Mouse (Mus musculus) liver, embryonic 14.5 days (tissue): ENCODE results near the gene Adam17. TPM values are rescaled to one million over a fixed set of nuclear protein-coding genes. Genes with fewer than 3 reads are reported as not detected.

ENCODE experiments used
- ATAC-seq: fragments of 200-750 bp; cut with Nextera tagmentation; 2 replicates; pipeline ENCODE4 v1.8.0; 2017; ENCODE audit warnings: moderate number of reproducible peaks, mild to moderate bottlenecking, moderate library complexity; ENCODE audit not compliant: insufficient read depth
- DNase-seq, 3 experiments: peaks; one replicate each; pipeline ENCODE4 v3.0.0-alpha.2; 2012 to 2013; ENCODE audit warnings: low read depth in 3 of 3, low spot score in 3 of 3
- H3K27ac ChIP-seq: fragments of 300-500 bp; sonication (generic); 2 replicates; pipeline ENCODE4 v1.5.1; 2014; ENCODE audit warnings: moderate library complexity, mild to moderate bottlenecking, control low read depth, inconsistent platforms
- H3K27me3 ChIP-seq: fragments of 300-500 bp; sonication (generic); 2 replicates; pipeline ENCODE4 v1.6.1; 2014; ENCODE audit warnings: mild to moderate bottlenecking, low read length, moderate library complexity; ENCODE audit not compliant: control insufficient read depth, insufficient read depth
- H3K36me3 ChIP-seq: fragments of 300-500 bp; sonication (generic); replicated peaks from 2 replicates; pipeline ENCODE4 v1.6.1; 2014; ENCODE audit warnings: low read depth; ENCODE audit not compliant: control insufficient read depth, insufficient read depth
- H3K4me1 ChIP-seq, 2 experiments: fragments of 200-500 bp in 1 of 2; fragments of 300-500 bp in 1 of 2; sonication (generic) in 1 of 2; replicated peaks; 2 replicates each; pipeline ENCODE4 v1.6.1; 2012 to 2014; ENCODE audit warnings: antibody characterized with exemption in 1 of 2, inconsistent platforms in 1 of 2, low read length in 1 of 2; ENCODE audit not compliant: control insufficient read depth in 2 of 2, insufficient read depth in 2 of 2
- H3K4me2 ChIP-seq: fragments of 300-500 bp; sonication (generic); 2 replicates; pipeline ENCODE4 v1.6.1; 2014; ENCODE audit warnings: low read depth, mild to moderate bottlenecking, control low read depth, moderate library complexity
- H3K4me3 ChIP-seq, 2 experiments: fragments of 200-500 bp in 1 of 2; fragments of 300-500 bp in 1 of 2; sonication (generic) in 1 of 2; 2 replicates each; pipeline ENCODE4 v1.5.1; 2012 to 2014; ENCODE audit warnings: low read depth in 2 of 2, low read length in 2 of 2, mild to moderate bottlenecking in 2 of 2, control low read depth in 1 of 2, inconsistent platforms in 1 of 2, moderate library complexity in 1 of 2; ENCODE audit not compliant: insufficient read depth in 1 of 2
- H3K9ac ChIP-seq: fragments of 300-500 bp; sonication (generic); replicated peaks from 2 replicates; pipeline ENCODE4 v1.6.1; 2014; ENCODE audit warnings: mild to moderate bottlenecking, control low read depth, moderate library complexity
- H3K9me3 ChIP-seq: fragments of 300-500 bp; sonication (generic); 2 replicates; pipeline ENCODE4 v1.6.1; 2016; ENCODE audit warnings: low read length, mixed read lengths; ENCODE audit not compliant: control insufficient read depth
- CTCF ChIP-seq: IDR thresholded peaks from 2 replicates; pipeline ENCODE4 v1.5.1; 2016; ENCODE audit warnings: antibody characterized with exemption, low read depth, control low read depth
- EP300 ChIP-seq: IDR thresholded peaks from 2 replicates; pipeline ENCODE4 v1.6.1; 2016; ENCODE audit warnings: antibody characterized with exemption, low read depth
- WGBS: fragments of 180-500 bp; shearing (Covaris S2); extraction: QIAGEN DNeasy Blood & Tissue Kit; methylation state at CpG from one replicate; pipeline ENCODE4 v1.1.7; 2014; ENCODE audit not compliant: insufficient replicate concordance; 5-methylcytosine and 5-hydroxymethylcytosine counted together
- polyA plus RNA-seq, 2 experiments: library from polyadenylated mRNA; depleted of rRNA in 1 of 2; stranded (reverse) in 1 of 2; unstranded in 1 of 2; fragments of >200 nt; fragmentation: Nextera tagmentation in 1 of 2; extraction: Ambion mirVana in 1 of 2; gene quantifications; 2 replicates each; pipeline versions ENCODE4 v1.2.1 to v1.2.3; 2012 to 2014

The Adam17 gene
- polyA plus RNA-seq, 2 experiments = 9.4 to 14.0 TPM

- no peaks in the 10 kb centered on the region for H3K9me3 ChIP-seq
- no peak overlapping the region for H3K9ac ChIP-seq
- no peak for DNase-seq
- no peak overlapping the region for H3K4me2 ChIP-seq
- H3K4me3 ChIP-seq = no peak overlapping the region
- ATAC-seq = no peak
- 85% methylated on average over 8 of the region's 8 CpGs for WGBS
- no peak for TF ChIP-seq CTCF
- TF ChIP-seq EP300 = no peak
- no peaks in the 10 kb centered on the region for H3K4me1 ChIP-seq
- H3K27ac ChIP-seq = no peak overlapping the region
- peaks cover 39% of the 10 kb centered on the region for H3K36me3 ChIP-seq
- no peaks in the 10 kb centered on the region for H3K27me3 ChIP-seq
These were observed 19.8 kb downstream of the Adam17 start for GRCm38 (mm10) chr12:21353681-21354080.

- H3K4me2 ChIP-seq = no peak overlapping the region
- no peak overlapping the region for H3K27ac ChIP-seq
- H3K9me3 ChIP-seq = no peaks in the 10 kb centered on the region
- no peak overlapping the region for H3K9ac ChIP-seq
- H3K36me3 ChIP-seq = peaks cover 41% of the 10 kb centered on the region
- no peaks in the 10 kb centered on the region for H3K27me3 ChIP-seq
- 80% methylated on average over 7 of the region's 7 CpGs for WGBS
- no peak for TF ChIP-seq EP300
- TF ChIP-seq CTCF = no peak
- ATAC-seq = no peak
- no peaks in the 10 kb centered on the region for H3K4me1 ChIP-seq
- H3K4me3 ChIP-seq = no peak overlapping the region
- DNase-seq = no peak
These were observed 23.1 kb downstream of the Adam17 start for GRCm38 (mm10) chr12:21350113-21350876.

GRCm38 (mm10) chr12:21346972-21347371, 26.5 kb downstream of the Adam17 start:
- Histone ChIP-seq H3K4me2 (no peak overlapping the region), H3K27me3 (no peaks in the 10 kb centered on the region), H3K36me3 (peaks cover 34% of the 10 kb centered on the region), H3K9me3 (no peaks in the 10 kb centered on the region), H3K4me3 (no peak overlapping the region), H3K27ac (no peak overlapping the region), H3K4me1 (no peaks in the 10 kb centered on the region), H3K9ac (no peak overlapping the region)
- no peak for DNase-seq
- WGBS = 77% methylated on average over 7 of the region's 7 CpGs
- TF ChIP-seq EP300 = no peak
- TF ChIP-seq CTCF = no peak
- no peak for ATAC-seq

- H3K4me3 ChIP-seq = no peak overlapping the region
- DNase-seq = no peak
- no peak overlapping the region for H3K4me2 ChIP-seq
- no peaks in the 10 kb centered on the region for H3K27me3 ChIP-seq
- ATAC-seq = no peak
- H3K9me3 ChIP-seq = no peaks in the 10 kb centered on the region
- no peaks in the 10 kb centered on the region for H3K4me1 ChIP-seq
- H3K36me3 ChIP-seq = peaks cover 19% of the 10 kb centered on the region
- TF ChIP-seq EP300 = no peak
- TF ChIP-seq CTCF = no peak
- no peak overlapping the region for H3K9ac ChIP-seq
- WGBS = 86% methylated on average over 5 of the region's 5 CpGs
- H3K27ac ChIP-seq = no peak overlapping the region
These were observed 32.8 kb downstream of the Adam17 start for GRCm38 (mm10) chr12:21340674-21341073.

- no peaks in the 10 kb centered on the region for H3K27me3 ChIP-seq
- WGBS = 83% methylated on average over 5 of the region's 5 CpGs
- no peak for DNase-seq
- H3K9ac ChIP-seq = no peak overlapping the region
- no peak overlapping the region for H3K27ac ChIP-seq
- H3K9me3 ChIP-seq = no peaks in the 10 kb centered on the region
- no peak for TF ChIP-seq CTCF
- TF ChIP-seq EP300 = no peak
- peaks cover 15% of the 10 kb centered on the region for H3K36me3 ChIP-seq
- ATAC-seq = no peak
- no peaks in the 10 kb centered on the region for H3K4me1 ChIP-seq
- H3K4me2 ChIP-seq = no peak overlapping the region
- no peak overlapping the region for H3K4me3 ChIP-seq
These were observed 36.3 kb downstream of the Adam17 start for GRCm38 (mm10) chr12:21337171-21337570.
